Mouse (Mus musculus): ENCODE data around the gene Fam71e2. TPM values are rescaled to one million over a fixed set of nuclear protein-coding genes. Genes with fewer than 3 reads are reported as not detected.

The Fam71e2 gene
- total RNA-seq, 1 experiment from 2014 or later = not detected

GRCm38 (mm10) chr7:4782130-4782529 is 11.0 kb upstream of the Fam71e2 start:
- no peak for ATAC-seq (replicated peaks; ENCODE audit: low read depth, poor library complexity, severe bottlenecking)

- 0 out of 2 replicates have a peak, but pooled peaks have one; percentile 9 for ATAC-seq (replicated peaks; ENCODE audit: low read depth, poor library complexity, severe bottlenecking)
Observed at GRCm38 (mm10) chr7:4779921-4780320, 8.8 kb upstream of the Fam71e2 start.

DNA sequence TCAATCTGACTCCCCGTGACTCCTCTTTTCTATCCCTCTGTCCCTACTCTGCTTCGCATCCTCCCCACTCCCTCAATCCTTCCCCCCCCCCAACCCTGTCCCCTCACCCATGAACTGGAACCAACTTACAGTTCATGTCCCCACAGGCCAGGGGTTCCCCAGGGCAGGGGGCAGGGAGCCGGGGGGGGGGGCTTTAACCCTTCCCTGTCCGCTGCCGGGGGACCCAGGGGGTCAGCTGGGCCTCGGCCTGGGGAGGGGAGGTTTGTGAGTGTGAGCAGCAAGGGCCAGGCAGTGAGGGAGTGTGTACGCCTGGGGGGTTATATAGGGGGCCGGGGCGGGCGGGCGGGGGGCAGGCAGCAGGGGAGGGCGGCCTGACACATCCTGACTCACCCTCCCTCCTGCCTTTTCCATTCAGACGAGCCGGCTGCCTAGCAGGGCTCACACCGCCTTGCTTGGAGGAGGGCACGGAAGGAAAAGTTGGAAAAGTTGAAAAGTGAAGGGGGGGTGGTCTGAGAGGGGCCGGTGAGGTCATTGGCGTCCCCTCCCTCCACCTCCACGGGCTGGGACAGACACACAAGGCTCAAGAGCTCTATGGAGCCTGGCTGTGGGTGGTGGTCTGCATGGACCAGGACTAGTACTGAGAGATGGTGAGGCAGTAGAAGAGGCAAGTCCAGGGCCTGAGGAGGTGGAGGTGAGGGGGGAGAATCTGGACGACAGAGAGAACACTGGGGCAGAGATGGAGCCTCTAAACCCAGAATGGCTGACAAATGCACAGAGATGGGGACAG is 6.9 kb upstream of the Fam71e2 start:
- ATAC-seq (replicated peaks; ENCODE audit: low read depth, poor library complexity, severe bottlenecking) = no peak

DNA sequence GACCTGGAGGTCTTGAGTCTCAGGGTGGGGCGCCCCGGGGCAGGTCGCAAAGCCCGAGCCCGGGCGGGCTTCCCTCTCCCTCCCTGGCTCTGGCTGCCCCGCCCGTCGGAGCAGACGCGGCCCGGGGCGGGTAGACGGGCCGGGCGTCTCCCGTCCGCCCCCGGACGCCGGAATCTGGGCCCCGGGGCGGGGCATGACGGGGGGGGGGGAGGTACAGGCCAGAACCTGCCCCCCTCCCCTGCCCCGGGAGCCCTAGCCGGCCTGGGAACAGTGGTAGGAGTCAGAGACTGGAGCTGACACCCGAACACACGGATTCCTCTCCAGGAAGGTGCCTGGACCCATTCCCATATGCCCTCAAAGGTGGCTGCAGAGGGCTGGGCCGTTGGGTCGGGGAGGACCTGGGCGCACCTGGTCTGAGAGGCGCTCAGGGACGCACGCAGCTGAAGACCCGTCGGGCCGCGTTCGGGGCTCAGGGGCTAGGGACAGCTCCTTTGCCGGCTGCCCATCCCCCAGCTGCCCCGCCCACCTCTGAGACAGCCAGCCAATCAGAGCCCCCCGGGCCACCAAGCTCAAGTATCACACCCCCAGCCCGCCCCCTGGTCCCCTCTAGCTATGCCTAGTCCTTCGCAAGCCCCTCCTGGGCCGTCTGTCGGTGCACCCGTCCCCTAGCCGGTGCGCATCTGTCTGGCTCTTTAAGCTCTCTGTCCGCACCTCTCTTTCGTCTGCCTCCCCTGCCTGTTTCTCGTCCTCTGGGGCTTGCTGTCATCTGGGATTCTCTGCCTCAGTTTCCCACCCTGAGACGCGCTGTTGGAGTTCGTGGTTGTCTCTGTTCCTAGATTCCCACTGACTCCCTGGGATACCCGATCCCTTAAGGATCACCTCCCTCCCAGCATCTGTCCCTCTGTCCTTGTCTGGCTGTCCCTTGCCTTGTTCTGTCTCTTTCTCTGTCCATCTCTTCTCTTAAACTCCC is 6.0 kb upstream of the Fam71e2 start:
- no peak; the same call in 1 of the 2 replicates for ATAC-seq (replicated peaks; ENCODE audit: low read depth, poor library complexity, severe bottlenecking)

DNA sequence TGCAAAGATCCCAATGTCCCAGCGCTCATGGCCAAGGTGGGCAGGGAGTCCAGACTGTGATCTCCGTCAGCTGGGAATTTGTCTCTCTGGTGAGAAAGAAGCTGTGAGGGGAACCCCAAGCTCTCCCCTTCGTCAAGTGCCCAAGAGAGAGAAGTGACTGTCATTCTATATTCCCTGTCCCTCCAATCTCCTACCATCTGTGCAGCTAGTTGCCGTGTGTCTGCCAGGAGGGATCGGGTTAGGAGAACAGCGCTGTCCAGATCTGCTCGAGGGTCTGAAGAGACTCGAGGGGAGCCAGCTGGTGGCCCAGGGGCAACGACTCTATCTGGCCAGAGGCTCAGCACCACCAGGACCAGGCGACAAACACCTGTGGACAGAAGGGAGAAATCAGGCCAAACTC is 5.0 kb upstream of the Fam71e2 start:
- ATAC-seq (replicated peaks; ENCODE audit: low read depth, poor library complexity, severe bottlenecking) = no peak

DNA sequence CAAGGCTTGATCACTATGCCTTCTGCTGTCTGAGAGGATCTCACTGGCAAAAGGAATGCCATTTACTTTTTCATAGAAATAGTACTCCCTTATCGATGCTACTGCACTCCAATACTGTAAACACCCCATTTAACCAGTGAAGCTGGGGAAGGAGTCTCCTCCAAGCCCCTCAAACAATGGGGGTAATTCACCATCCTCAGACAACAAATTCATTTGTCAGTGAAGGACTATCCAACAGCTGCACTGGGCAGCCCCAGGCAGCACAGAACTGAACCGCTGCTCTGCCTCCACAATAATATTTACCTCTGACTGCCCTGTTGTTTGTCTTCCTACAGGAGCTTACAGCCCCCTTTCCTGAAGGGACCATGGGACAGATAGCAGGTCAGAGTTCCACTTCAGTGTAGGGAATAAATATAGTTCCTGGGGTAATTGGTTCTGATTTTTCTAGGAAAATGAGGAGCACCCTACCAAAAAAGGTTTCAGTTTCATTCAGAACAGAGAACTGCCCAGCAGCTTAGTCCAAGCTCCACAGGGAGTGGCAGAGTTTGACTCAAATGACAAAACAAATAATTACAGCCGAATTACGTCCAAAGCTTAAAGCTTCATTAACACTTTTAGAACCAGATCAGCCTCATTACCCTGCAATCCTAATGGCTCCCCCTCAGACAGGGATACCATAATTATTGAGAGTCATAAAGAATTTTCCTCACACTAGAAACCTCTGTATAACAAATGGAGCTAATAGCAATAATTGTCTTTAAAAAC is 6.0 kb downstream of the Fam71e2 start:
- no peak for ATAC-seq (replicated peaks; ENCODE audit: low read depth, poor library complexity, severe bottlenecking)

- no peak for ATAC-seq (replicated peaks; ENCODE audit: low read depth, poor library complexity, severe bottlenecking)
Observed at GRCm38 (mm10) chr7:4759670-4760069, 11.4 kb downstream of the Fam71e2 start.

DNA sequence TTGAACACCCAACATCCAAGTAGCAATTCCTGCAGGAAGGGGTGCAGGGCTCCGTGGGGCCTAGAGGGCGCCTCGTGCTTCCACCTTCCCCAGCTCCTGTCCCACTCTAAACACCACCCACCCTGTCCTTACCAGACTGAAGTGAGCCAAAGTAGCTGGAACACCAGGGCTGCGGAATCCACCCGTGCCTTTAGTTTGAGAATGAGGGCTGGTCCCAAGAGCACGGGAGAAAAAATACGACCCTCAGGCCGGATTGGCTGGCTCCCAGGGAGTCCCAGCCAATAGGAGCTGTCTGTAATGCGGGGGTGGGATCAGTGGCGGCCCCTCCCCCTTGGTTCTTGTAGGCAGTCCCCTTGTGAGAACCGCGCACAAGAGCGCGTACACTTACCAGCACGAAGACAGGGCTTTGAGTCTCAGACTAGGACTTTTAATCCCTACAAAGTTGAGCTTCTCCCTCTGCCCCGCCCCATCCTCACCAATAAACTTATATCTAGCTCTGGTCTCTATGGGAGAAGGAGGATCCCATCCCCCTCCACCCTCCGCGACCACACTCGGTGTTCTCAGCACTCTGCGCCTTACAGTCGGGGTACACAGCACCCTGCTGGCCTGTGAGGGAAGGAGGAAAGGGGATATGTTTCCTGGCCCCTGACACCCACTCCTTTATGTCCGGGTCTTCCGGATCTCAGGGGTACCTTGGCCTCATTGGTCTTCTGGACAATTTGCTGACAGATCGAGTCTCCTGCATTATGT is 18.1 kb downstream of the Fam71e2 start, which contains the start of gene Cox6b2:
Gene Cox6b2 (minus strand): TSS at position 274 of the 750 bp plus-strand sequence.
- ATAC-seq (replicated peaks; ENCODE audit: low read depth, poor library complexity, severe bottlenecking) = peak; percentile 84

GRCm38 (mm10) chr7:4751971-4752820 is 18.9 kb downstream of the Fam71e2 start:
- peak; percentile 47 for ATAC-seq (replicated peaks; ENCODE audit: low read depth, poor library complexity, severe bottlenecking)

GRCm38 (mm10) chr7:4749169-4749568 is 21.9 kb downstream of the Fam71e2 start:
- ATAC-seq (replicated peaks; ENCODE audit: low read depth, poor library complexity, severe bottlenecking) = no peak

DNA sequence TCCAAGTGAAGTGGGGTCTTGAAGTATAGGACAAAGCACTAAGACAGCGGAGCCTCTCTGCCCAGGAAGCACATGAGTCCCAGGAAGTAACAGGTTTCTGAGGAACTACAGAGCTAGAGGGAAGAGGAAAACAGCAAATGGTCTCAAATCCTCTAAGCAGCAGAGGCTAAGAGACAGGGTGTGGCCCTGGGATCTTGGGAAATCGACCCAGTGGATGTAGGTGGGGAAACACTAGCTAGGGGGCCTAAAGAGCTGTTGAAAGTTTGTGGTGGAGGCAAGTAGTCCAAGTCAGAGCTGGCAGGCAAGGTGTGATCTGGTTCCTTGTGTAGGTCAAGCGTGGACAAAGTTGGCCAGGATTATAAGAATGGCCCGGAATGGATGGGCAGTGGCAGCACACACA is 22.8 kb downstream of the Fam71e2 start:
- ATAC-seq (replicated peaks; ENCODE audit: low read depth, poor library complexity, severe bottlenecking) = no peak

DNA sequence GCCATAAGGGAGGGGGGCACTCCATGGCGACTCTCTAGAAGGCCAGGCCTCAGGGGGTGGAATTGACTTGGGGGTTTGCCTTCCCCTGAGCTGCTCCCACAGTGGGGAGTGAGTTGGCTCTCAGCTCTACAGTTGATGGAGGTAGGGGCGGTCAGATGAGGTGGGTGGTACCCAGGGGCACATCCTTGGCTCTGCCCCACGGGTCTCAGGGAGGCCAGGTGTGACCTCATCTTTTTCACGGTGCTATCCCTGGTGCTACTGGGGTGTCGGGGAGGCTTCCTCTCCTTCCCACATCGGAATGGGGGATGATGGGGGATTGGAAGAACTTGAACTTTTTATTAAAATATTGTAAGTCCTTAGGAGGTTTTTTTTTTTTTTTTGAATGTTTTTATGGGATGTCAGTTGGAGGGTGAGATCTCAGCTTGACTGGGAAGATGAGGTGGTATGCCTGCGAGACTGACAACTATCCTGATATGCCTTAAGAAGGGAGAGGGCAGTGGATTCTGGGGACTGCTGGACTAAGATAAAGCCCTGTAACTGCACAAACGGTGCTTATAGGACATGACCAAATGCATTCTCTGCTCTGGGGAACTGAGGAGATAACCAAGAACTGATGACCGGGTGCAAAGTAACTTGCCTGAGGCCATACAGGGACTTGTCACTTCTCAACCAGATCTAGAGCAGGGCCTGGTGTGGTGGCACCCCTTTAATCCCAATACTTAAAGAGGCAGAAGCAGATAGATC is 23.8 kb downstream of the Fam71e2 start:
- peak; percentile 16; the same call in 1 of the 2 replicates for ATAC-seq (replicated peaks; ENCODE audit: low read depth, poor library complexity, severe bottlenecking)

DNA sequence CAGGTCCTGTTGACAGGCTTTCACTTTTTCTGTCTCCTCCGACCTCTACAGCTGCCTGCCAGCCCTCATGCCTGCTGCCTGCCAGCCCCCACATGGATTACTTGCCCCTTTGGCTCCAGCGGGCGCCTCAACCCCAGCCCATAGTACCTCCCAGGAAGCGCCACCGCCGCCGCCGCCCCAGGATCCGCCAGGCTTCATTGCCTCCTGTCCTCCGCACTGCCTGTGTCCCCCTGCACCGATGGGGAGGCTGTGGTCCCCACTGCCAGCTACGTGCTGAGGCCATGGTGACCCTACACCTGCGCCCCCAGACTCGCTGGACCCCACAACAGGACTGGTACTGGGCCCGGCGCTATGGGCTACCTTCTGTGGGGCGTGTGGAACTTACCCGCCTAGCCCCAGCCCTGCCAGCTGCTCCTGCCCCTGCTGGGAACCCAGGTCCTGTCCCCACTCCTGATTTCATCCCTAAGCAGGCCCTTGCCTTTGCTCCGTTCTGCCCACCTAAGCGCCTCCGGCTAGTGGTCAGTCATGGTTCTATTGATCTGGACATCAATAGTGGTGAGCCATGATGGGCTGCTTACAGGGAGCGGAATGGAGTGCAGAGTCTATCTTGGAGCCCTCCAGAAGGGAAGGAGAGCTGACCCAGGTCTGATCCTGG is 24.6 kb downstream of the Fam71e2 start:
- ATAC-seq (replicated peaks; ENCODE audit: low read depth, poor library complexity, severe bottlenecking) = no peak

DNA sequence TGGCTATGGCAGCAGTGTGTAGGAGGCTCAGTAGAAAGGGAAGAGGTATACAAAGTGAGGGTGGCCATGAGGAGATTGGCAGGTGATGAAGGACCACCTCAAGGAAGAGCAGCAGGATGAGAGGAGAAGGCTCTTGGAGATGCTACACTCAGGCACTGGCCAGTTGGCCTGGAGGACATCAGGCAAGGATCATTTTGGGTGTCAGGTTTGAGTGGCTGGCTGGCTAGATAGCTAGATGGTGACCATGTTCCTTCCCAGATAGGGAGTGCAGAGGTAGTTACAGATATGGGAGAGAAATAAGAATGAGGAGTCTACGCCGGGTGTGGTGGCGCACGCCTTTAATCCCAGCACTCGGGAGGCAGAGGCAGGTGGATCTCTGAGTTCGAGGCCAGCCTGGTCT is 26.2 kb downstream of the Fam71e2 start:
- ATAC-seq (replicated peaks; ENCODE audit: low read depth, poor library complexity, severe bottlenecking) = no peak

DNA sequence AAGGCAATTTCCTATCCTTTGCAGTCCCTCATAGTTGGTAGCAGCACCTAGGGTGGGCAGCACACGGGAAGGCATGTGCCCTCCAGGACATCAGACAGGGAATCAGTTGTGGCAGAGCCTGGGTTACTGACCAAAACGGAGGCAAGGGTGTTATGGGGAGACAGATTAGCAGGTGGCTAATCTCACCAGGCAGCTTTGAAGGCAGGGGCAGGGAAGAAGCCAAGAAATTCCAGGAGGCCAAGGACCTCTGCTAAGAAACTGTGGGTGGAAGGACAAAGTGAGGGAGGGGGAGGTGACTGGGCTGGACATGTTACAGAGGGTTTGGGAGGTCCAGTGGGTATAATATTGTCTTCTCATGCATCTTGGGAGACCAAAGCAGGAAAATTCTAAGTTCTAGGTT is 27.7 kb downstream of the Fam71e2 start:
- ATAC-seq (replicated peaks; ENCODE audit: low read depth, poor library complexity, severe bottlenecking) = no peak

DNA sequence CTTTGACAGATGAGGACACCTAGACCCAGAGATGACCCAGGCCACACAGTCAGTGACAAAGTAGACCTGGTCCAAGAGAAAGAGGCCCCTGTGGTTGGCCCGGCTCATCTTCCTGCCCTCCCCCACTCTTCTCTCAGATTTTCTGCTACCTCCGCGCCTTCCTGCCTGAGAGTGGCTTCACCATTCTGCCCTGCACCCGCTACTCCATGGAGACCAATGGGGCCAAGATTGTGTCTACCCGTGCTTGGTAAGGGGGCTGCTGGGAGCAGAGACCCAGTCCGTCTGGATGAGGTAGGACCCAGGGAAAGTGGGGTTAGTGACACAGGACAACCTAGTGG is 28.7 kb downstream of the Fam71e2 start:
- no peak for ATAC-seq (replicated peaks; ENCODE audit: low read depth, poor library complexity, severe bottlenecking)

GRCm38 (mm10) chr7:4741672-4742481 is 29.2 kb downstream of the Fam71e2 start:
- no peak for ATAC-seq (replicated peaks; ENCODE audit: low read depth, poor library complexity, severe bottlenecking)
